Mouse (Mus musculus) ovary, adult 10 weeks (tissue): ENCODE data around the gene Olfr1148. TPM values are rescaled to one million over a fixed set of nuclear protein-coding genes. Genes with fewer than 3 reads are reported as not detected.

Experiments used
- polyA plus RNA-seq: library from polyadenylated mRNA; stranded (reverse); fragments of 350-450 nt; fragmentation: Illumina TruSeq; extraction: RNeasy Lipid Tissue Mini Kit (QIAGEN cat#74804); gene quantifications from one replicate; pipeline ENCODE4 v1.2.3, GENCODE M21; 2014

The Olfr1148 gene
- polyA plus RNA-seq = not detected

DNA sequence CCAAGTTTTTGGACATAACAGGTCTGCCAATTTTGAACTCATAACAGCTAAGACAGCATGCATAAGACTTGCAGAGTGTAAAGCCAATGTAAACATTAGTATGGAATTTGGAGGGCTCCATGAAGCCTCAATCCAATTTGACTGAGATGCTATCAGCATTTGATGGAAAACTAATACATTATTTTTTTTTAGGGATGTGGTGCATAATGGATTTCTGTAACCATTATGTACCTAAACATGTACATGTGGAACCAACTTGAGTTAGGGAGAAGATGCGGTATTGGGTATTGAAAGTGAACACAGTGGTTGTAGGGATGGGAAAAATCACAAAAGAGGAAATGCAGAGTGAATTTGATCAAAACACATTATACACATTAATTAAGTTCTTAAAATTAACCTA, at the start of gene Olfr1148:
Olfr1148 (plus strand) TSS at position 301 of the 400 bp plus-strand sequence.

DNA sequence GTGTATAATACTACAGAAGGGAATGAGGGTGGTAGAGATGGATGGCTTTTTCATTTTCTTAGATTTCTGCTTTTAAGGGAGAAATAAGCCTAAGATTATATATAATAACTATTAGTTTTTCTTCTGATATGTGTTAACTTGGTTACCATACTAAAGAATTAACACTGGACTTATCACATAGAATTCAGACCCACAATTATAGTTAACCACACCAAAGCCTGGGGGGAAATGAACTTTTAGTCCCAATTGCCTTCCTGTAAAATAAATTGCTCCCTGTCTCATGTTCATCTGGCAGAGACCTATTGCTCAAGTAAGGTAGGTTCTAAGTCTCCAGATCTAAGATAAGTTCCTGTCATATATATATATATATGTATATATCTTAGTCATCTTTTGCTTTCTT, 30.0 kb upstream of the Olfr1148 start, which contains the start of gene Olfr1143:
Olfr1143 (plus strand) TSS at position 301 of the 400 bp plus-strand sequence.

DNA sequence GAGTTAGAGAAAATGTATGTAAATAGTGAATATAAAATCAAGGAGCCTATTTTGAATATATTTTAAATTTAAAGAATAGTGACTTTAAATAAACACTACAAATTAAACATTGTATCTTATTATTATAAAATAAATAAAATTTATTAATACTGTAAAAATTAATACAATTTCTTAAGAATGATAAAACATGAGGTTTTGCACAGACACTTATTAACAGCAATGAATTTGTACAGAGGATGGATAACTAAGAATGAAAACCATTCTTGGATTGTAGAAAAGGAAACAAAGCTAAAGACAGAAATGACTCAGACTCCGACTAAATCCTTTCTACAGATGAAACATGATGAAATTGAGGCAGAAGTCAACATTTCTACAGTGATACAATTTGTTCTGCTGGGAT, 20.8 kb upstream of the Olfr1148 start, which contains the start of gene Olfr1145:
Olfr1145 (plus strand) TSS at position 301 of the 400 bp plus-strand sequence.

DNA sequence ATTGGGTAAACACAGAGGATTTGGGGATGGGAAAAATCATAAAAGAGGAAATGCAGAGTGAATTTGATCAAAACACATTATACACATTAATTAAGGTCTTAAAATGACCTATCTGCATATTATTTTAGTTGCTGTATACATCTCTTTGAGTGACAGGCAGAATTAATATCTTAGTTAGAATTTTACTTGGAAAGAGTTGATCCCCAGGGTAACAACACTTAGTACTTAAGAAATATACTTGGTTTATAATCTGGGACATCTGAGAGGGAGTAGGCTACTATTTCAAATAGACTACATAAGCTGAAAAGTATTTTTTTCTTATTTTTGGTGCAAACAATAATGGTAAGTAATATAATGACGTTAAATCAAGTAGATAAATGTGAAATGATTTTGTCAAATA, 13.4 kb downstream of the Olfr1148 start, which contains the start of gene Olfr1150-ps1:
Olfr1150-ps1 (plus strand) TSS at position 301 of the 400 bp plus-strand sequence.

DNA sequence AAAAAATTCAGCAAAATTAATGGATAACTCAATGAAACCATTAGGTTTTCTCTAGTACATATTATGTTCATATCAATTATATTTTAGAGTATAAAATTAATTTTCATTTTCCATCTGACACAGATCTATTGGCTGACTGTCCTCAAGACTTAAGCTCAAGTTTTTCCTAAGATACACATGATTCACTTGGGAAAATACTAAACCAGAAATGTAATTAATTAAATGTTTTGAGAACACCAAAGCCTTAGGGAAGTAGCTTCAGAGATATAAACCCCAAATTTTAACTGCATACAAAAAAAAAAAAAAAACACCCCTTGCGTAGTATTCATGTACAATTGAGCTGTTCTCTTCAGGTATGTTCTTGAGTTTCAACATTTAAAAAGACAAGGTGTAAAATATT, 25.2 kb downstream of the Olfr1148 start, which contains the start of gene Olfr1151:
Olfr1151 (plus strand) TSS at position 301 of the 400 bp plus-strand sequence.

DNA sequence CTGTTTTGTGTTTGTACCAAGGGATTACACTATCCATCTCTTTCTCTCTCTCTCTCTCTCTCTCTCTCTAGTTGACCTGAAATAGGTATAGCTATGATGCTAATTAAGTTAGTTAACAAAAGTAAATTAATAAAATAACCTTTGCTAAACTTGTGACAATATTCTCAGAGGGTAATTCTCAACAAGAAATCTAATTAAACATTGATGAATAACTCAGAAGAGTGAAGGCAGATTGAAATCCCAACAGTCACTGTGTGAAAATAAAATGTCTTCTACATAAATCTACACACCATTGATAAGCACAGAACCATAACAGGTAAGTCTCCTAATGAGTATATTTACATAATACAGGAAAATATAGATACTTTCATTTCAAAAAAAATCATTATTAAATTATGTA, 35.9 kb downstream of the Olfr1148 start, which contains the start of gene Olfr1152:
Olfr1152 (plus strand) TSS at position 301 of the 400 bp plus-strand sequence.

Other genes starting within 250 kb of the Olfr1148 start
- gene Olfr1130, start 224.3 kb upstream of the Olfr1148 start, polyA plus RNA-seq = not detected
- gene Olfr1131, start 203.4 kb upstream of the Olfr1148 start, polyA plus RNA-seq = not detected
- gene Olfr1132, start 193.0 kb upstream of the Olfr1148 start, polyA plus RNA-seq = not detected
- gene Olfr1133, start 183.2 kb upstream of the Olfr1148 start, polyA plus RNA-seq = not detected
- gene Olfr1134, start 172.1 kb upstream of the Olfr1148 start, polyA plus RNA-seq = not detected
- gene Olfr1135, start 156.9 kb upstream of the Olfr1148 start, polyA plus RNA-seq = not detected
- not detected for gene Olfr1136, start 136.6 kb upstream of the Olfr1148 start, polyA plus RNA-seq
- gene Olfr1137, start 117.4 kb upstream of the Olfr1148 start, polyA plus RNA-seq = not detected
- not detected for gene Olfr1138, start 90.6 kb upstream of the Olfr1148 start, polyA plus RNA-seq
- not detected for gene Olfr1140, start 86.8 kb upstream of the Olfr1148 start, polyA plus RNA-seq
- not detected for gene Olfr1141, start 76.5 kb upstream of the Olfr1148 start, polyA plus RNA-seq
- not detected for gene Olfr152, start 51.0 kb upstream of the Olfr1148 start, polyA plus RNA-seq
- gene Olfr1143, start 29.9 kb upstream of the Olfr1148 start, polyA plus RNA-seq = not detected
- gene Olfr1145, start 20.7 kb upstream of the Olfr1148 start, polyA plus RNA-seq = not detected
- not detected for gene Olfr1150-ps1, start 13.5 kb downstream of the Olfr1148 start, polyA plus RNA-seq
- gene Olfr1151, start 25.3 kb downstream of the Olfr1148 start, polyA plus RNA-seq = not detected
- gene Olfr1152, start 36.0 kb downstream of the Olfr1148 start, polyA plus RNA-seq = not detected
- not detected for gene Olfr1153, start 64.4 kb downstream of the Olfr1148 start, polyA plus RNA-seq
- not detected for gene Olfr1154, start 74.6 kb downstream of the Olfr1148 start, polyA plus RNA-seq
- not detected for gene Olfr1155, start 114.6 kb downstream of the Olfr1148 start, polyA plus RNA-seq
- gene Olfr1156, start 122.6 kb downstream of the Olfr1148 start, polyA plus RNA-seq = not detected
- gene Olfr1157, start 137.8 kb downstream of the Olfr1148 start, polyA plus RNA-seq = not detected
- not detected for gene Olfr74, start 144.1 kb downstream of the Olfr1148 start, polyA plus RNA-seq
- not detected for gene Olfr1158, start 159.6 kb downstream of the Olfr1148 start, polyA plus RNA-seq
- gene Olfr1160, start 177.7 kb downstream of the Olfr1148 start, polyA plus RNA-seq = not detected
- gene Olfr1161, start 192.2 kb downstream of the Olfr1148 start, polyA plus RNA-seq = not detected
- gene Olfr73, start 207.2 kb downstream of the Olfr1148 start, polyA plus RNA-seq = not detected
- not detected for gene Olfr1162, start 220.6 kb downstream of the Olfr1148 start, polyA plus RNA-seq
- not detected for gene Olfr1163, start 241.3 kb downstream of the Olfr1148 start, polyA plus RNA-seq